Mouse (Mus musculus) testis, adult 2 months (tissue): ENCODE measurements around the gene Atat1. TPM values are rescaled to one million over a fixed set of nuclear protein-coding genes. Genes with fewer than 3 reads are reported as not detected.
A peak's percentile ranks its signal among the peaks of the same experiment; 100 is the strongest.

Experiments
- H3K27ac ChIP-seq: fragments of 200-500 bp; 2 replicates; pipeline ENCODE4 v1.5.1; 2012; ENCODE audit warnings: low read depth, low read length; ENCODE audit not compliant: control insufficient read depth, insufficient read depth
- H3K27me3 ChIP-seq: fragments of 200-500 bp; 2 replicates; pipeline ENCODE4 v1.6.1; 2012; ENCODE audit warnings: mild to moderate bottlenecking, low read length, moderate library complexity; ENCODE audit not compliant: control insufficient read depth, insufficient read depth
- H3K36me3 ChIP-seq: fragments of 200-500 bp; 2 replicates; pipeline ENCODE4 v1.6.1; 2012; ENCODE audit warnings: mild to moderate bottlenecking, low read length; ENCODE audit not compliant: control insufficient read depth, insufficient read depth
- H3K4me1 ChIP-seq: fragments of 200-500 bp; 2 replicates; pipeline ENCODE4 v1.6.1; 2012; ENCODE audit warnings: low read length; ENCODE audit not compliant: control insufficient read depth, insufficient read depth
- H3K4me3 ChIP-seq: fragments of 200-500 bp; 2 replicates; pipeline ENCODE4 v1.5.1; 2012; ENCODE audit warnings: low read depth, mild to moderate bottlenecking, low read length, moderate library complexity, mixed read lengths; ENCODE audit not compliant: control insufficient read depth
- CTCF ChIP-seq: fragments of 200-500 bp; IDR thresholded peaks from 2 replicates; pipeline ENCODE4 v1.5.1; 2012; ENCODE audit warnings: low read depth, mild to moderate bottlenecking, inconsistent platforms, low read length, moderate library complexity; ENCODE audit not compliant: control insufficient read depth, insufficient read depth, insufficient replicate concordance
- POLR2A ChIP-seq: fragments of 200-500 bp; IDR thresholded peaks from 2 replicates; pipeline ENCODE4 v1.6.1; 2012; ENCODE audit warnings: low read depth, mild to moderate bottlenecking, inconsistent platforms, low read length, moderate library complexity; ENCODE audit not compliant: control insufficient read depth
- polyA plus RNA-seq: library from polyadenylated mRNA; depleted of rRNA; stranded (reverse); fragments of >200 nt; gene quantifications from 2 replicates; pipeline ENCODE4 v1.2.3, GENCODE M21; 2012

Atat1 gene
- polyA plus RNA-seq, 1 experiment, result 158 TPM

DNA sequence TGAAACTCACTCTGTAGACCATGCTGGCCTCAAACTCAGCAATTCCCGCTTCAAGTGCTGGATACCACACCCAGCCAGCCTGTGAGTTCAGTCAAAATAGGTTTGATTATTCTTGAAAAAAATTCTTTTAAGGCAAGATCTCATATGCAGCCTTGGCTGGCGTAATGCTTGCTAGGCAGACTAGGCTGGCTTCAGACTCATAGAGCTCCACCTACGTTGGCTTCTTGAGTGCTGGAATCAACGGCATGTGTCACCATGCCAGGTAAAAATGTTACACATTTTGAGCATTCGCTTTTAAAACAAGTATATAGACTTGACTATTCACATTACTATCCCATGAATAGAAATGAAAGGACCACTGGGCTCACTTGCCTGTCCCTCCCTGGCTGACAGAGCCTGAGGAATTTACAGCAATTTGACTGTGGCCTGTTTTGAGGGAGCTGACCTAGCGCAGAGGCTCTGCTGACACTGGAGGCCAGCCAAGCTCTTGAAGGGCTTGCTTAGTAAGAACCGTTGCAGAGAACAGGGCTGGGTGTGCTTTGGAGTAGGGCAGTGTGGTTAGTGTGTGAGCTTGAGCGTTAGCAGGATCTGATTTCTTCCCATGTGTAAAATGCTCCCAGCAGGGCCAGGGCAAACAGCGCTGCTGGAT, 6.4 kb downstream of the Atat1 start:
- TF ChIP-seq CTCF (no peak), POLR2A (no peak)
- Histone ChIP-seq H3K36me3 (no peaks in the 10 kb centered on the region), H3K27me3 (no peaks in the 10 kb centered on the region), H3K27ac (no peak overlapping the region), H3K4me1 (no peaks in the 10 kb centered on the region), H3K4me3 (no peak overlapping the region)

DNA sequence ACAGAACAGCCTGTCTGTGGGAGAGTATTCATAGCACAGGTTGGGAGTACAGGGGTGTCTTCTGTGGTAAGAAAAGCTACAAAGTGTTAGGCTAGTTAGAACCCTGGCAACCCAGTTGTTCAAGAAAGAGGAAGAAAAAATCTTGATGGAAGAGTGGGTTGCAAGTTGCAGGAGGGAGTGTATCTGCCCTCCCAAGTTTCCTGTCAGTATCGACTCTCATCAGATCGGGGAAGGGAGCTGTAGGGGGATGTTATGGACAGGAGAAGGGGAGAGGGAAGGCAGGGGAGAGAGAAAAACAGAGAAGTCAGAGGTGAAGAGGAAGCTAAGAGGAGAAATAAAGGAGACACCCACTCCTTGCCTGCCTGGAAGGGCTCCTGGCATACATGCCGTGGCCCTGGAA, 9.2 kb downstream of the Atat1 start:
- no peak for TF ChIP-seq POLR2A
- TF ChIP-seq CTCF, result no peak
- Histone ChIP-seq H3K4me1 (peaks cover 13% of the 10 kb centered on the region), H3K27me3 (no peaks in the 10 kb centered on the region), H3K36me3 (no peaks in the 10 kb centered on the region), H3K27ac (no peak overlapping the region), H3K4me3 (no peak overlapping the region)

DNA sequence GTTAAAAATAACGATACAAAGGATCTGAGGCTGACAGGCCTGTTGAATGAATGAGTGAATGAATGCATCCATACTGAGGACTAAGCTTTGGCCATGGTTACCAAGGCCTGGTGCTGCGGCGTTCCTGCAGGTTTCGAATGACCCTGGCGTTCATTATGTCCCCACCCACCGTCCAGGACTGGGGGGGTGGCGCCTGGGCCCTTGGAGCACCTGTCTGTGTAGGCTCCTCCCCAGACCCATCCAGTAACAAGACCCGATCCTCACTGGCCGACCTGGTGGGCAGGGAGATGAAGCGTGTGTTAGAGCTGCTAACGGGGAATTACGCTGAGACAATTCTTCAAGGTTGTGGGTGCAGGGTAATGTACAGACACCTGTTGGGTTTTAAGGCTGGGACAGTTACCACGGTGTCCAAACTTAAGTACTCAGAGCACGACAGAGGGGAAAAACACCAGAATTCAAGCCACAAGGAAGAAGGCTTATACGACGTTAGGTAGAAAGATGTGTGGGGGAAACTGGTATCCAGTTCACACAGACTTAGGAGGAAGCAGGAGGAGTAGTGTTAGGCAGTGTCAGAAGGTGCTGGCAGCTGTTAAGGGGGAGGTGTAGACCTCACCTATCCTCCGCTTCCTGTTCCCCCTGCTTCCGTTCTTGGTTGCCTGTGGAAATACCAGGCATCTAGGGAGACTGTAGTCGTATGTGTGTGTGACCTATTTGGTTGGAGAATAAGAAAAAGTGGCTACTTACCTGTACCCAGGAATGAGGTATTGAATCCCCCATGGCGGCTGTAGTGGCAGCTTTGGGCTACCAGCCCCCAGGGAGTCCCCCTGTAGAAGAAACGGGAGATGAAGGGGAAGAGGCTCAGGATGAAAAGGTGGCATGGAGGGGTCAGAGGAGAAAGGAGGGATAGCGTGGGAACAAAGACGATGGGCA, 12.0 kb downstream of the Atat1 start:
- H3K36me3 ChIP-seq, result no peaks in the 10 kb centered on the region
- peak overlapping the region; percentile 76 for H3K27ac ChIP-seq

DNA sequence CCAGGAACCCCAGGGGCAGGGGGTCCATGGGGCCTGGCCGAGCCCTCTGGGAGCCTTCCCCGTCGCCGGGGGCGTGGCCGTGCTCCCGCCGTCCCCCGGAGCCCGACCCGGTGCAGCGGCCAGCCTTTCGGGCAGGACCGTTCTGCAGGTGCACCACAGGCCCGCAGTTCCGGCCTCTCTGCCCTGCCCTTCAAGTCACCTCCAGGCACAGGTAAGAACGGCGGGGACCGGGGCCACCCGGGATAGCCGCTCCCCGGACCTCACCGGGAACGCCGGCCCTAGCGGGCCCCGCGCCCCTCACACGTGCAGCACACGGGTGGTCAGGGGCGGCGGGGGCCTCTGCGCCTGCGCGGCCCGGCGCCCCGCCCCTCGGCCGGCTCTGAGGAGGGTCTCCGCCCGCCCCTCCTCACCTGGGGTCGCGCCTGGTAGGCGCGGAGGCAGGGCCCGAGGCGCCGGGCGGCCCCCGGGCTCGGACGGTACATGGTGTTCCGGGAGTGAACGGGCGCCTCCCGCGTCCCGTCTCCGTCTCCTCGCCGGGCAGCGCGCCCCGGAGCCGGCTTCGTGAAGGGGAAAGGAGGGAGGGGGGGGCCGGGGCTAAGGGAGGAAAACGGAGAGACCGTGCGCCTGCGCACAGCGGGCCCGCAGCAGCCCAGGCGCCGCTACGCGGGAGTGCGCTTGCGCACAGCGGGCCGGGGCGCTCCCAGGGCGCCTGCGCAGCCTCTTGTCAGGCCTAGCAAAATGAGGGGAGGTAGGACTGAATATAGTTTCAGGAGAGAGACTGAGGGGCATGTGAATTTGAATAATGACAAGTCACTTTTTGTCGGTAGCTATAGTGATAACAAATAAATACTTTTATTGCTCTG, 12.9 kb downstream of the Atat1 start, which contains the start of gene 2310061I04Rik:
TSS of gene 2310061I04Rik (minus strand) at position 651 of the 863 bp plus-strand sequence.
- Histone ChIP-seq H3K27me3 (no peaks in the 10 kb centered on the region), H3K4me1 (peaks cover 13% of the 10 kb centered on the region), H3K4me3 (peak within 1 kb of the TSS; percentile 97), H3K27ac (peak within 1 kb of the TSS; percentile 92), H3K36me3 (no peaks in the 10 kb centered on the region; the same call in 1 of the 2 replicates)
- TF ChIP-seq POLR2A (peak; percentile 53), CTCF (no peak)

More for the DNA sequence above, 12.0 kb downstream of the Atat1 start:
- TF ChIP-seq CTCF (no peak), POLR2A (no peak)
- H3K4me1 ChIP-seq, result peaks cover 13% of the 10 kb centered on the region
- H3K27me3 ChIP-seq, result no peaks in the 10 kb centered on the region
- peak overlapping the region; percentile 64 for H3K4me3 ChIP-seq

DNA sequence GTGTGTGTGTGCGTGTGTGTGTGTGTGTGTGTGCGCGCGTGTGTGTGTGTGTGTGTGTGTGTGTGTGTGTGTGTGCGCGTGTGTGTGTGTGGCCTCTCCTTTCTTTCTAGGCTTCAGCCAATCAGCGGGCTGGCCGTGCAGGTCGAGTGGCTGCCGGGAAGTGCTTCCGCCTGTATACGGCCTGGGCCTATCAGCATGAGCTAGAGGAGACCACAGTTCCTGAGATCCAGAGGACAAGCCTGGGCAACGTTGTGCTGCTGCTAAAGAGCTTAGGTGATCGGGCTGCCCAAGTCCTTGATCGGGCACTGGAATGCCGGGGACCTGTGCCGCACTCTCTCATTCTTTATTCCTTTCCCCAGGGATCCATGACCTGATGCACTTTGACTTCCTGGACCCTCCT, 22.1 kb downstream of the Atat1 start:
- Histone ChIP-seq H3K4me3 (no peak overlapping the region), H3K36me3 (peaks cover 8% of the 10 kb centered on the region), H3K27me3 (no peaks in the 10 kb centered on the region), H3K27ac (no peak overlapping the region), H3K4me1 (no peaks in the 10 kb centered on the region)
- TF ChIP-seq CTCF, result no peak
- no peak for TF ChIP-seq POLR2A

DNA sequence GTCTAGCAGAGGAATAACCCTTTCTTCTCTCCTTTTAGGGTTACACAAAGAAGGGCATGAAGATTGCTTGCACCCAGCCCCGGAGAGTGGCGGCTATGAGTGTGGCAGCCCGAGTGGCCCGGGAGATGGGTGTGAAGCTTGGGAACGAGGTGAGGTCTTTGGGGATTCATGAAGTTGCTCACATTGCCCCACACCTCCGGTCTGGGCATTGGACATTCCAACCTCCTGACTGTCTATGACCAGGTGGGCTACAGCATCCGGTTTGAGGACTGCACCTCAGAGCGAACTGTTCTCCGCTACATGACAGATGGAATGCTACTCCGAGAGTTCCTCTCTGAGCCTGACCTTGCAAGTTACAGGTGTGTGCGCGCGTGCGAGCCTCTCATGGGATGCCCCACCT, 26.1 kb downstream of the Atat1 start:
- H3K27ac ChIP-seq, result no peak overlapping the region
- peaks cover 8% of the 10 kb centered on the region for H3K4me1 ChIP-seq
- no peak overlapping the region for H3K4me3 ChIP-seq
- peaks cover 4% of the 10 kb centered on the region for H3K36me3 ChIP-seq
- no peaks in the 10 kb centered on the region for H3K27me3 ChIP-seq
- TF ChIP-seq CTCF, result no peak
- TF ChIP-seq POLR2A, result no peak
